Mouse (Mus musculus): ENCODE measurements at regions not wholly inside any gene's neighbourhood (a gene's known extent, or its start where the extent isn't known, plus 50 kb on each side); places are given as distances from the start of the nearest gene placed in this dataset.

DNA sequence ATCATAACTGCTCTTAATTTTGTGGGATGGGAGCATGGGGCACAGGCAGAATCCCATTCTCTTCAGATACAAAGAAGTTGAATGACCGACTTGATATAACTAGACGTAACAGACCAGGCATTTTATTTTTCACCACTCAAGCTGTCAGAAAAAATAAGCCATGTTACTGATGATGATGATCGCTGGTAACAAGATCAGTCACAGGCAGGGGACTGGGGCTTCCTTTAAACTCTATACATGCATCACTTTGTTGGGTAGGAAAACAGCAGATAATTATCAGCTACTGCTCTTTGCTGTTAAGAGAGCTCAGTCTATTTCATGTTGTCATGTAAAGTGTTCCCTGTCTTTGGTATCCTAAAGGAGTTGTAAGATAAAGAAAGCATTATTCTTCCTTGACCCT is 59.0 kb upstream of the Nectin3 start:
- TF ChIP-seq CTCF (IDR thresholded peaks at IDR 0.05; ENCODE audit: borderline replicate concordance, extremely low read depth, insufficient read depth, insufficient read length) (no peak), POLR2A (IDR thresholded peaks at IDR 0.05; ENCODE audit: borderline replicate concordance, extremely low read depth, insufficient read depth, insufficient read length, poor library complexity, severe bottlenecking) (no peak)

All from brain, embryonic 14.5 days (tissue).